Mouse (Mus musculus) lung, adult 2 months (tissue): ENCODE measurements around the gene Tmem8.

Experiments
- CTCF ChIP-seq: fragments of 200-500 bp; IDR thresholded peaks from 2 replicates; pipeline ENCODE4 v1.5.1; 2011; ENCODE audit warnings: mild to moderate bottlenecking, low read length, control low read depth; ENCODE audit not compliant: insufficient read depth
- POLR2A ChIP-seq: fragments of 200-500 bp; IDR thresholded peaks from 2 replicates; pipeline ENCODE4 v1.6.1; 2011; ENCODE audit warnings: low read depth, mild to moderate bottlenecking, control low read depth, low read length, borderline replicate concordance; ENCODE audit errors: extremely low read depth

GRCm38 (mm10) chr17:26131856-26132853, 19.1 kb downstream of the Tmem8 start:
- no peak for TF ChIP-seq CTCF
- no peak for TF ChIP-seq POLR2A
